Mouse (Mus musculus): ENCODE results near the gene Vmp1. TPM values are rescaled to one million over a fixed set of nuclear protein-coding genes. Genes with fewer than 3 reads are reported as not detected.

The Vmp1 gene
- polyA plus RNA-seq, 1 experiment from 2014 or later: 128 TPM

GRCm38 (mm10) chr11:86663977-86664376 is 19.7 kb downstream of the Vmp1 start:
- H3K36me3 ChIP-seq (ENCODE audit: control insufficient read depth, insufficient read depth, low read length): peaks cover 4% of the 10 kb centered on the region
- H3K4me2 ChIP-seq (ENCODE audit: low read length): no peak overlapping the region
- no peaks in the 10 kb centered on the region for H3K4me1 ChIP-seq (ENCODE audit: control insufficient read depth, insufficient read depth, low read length)
- H3K9me3 ChIP-seq (replicated peaks; ENCODE audit: control insufficient read depth, low read length, poor library complexity, severe bottlenecking): no peaks in the 10 kb centered on the region
- H3K27me3 ChIP-seq (ENCODE audit: control insufficient read depth, insufficient read depth, low read depth, low read length): no peaks in the 10 kb centered on the region
- no peak for ATAC-seq
- H3K4me3 ChIP-seq (ENCODE audit: low read depth, low read length): no peak overlapping the region
- H3K27ac ChIP-seq (ENCODE audit: low read length): no peak overlapping the region
- no peak overlapping the region for H3K9ac ChIP-seq (ENCODE audit: low read depth, low read length)

- Histone ChIP-seq H3K27ac (ENCODE audit: low read length) (no peak overlapping the region), H3K9ac (ENCODE audit: low read depth, low read length) (no peak overlapping the region), H3K9me3 (replicated peaks; ENCODE audit: control insufficient read depth, low read length, poor library complexity, severe bottlenecking) (no peaks in the 10 kb centered on the region), H3K4me3 (ENCODE audit: low read depth, low read length) (no peak overlapping the region), H3K27me3 (ENCODE audit: control insufficient read depth, insufficient read depth, low read depth, low read length) (no peaks in the 10 kb centered on the region), H3K4me1 (ENCODE audit: control insufficient read depth, insufficient read depth, low read length) (no peaks in the 10 kb centered on the region), H3K4me2 (ENCODE audit: low read length) (no peak overlapping the region), H3K36me3 (ENCODE audit: control insufficient read depth, insufficient read depth, low read length) (peaks cover 4% of the 10 kb centered on the region)
- ATAC-seq: no peak
- WGBS: 96% methylated on average over 8 of the region's 8 CpGs
Observed at GRCm38 (mm10) chr11:86662986-86663895, 20.4 kb downstream of the Vmp1 start.

- no peak for ATAC-seq
- Histone ChIP-seq H3K9ac (ENCODE audit: low read depth, low read length) (no peak overlapping the region), H3K9me3 (replicated peaks; ENCODE audit: control insufficient read depth, low read length, poor library complexity, severe bottlenecking) (no peaks in the 10 kb centered on the region), H3K4me3 (ENCODE audit: low read depth, low read length) (no peak overlapping the region), H3K27me3 (ENCODE audit: control insufficient read depth, insufficient read depth, low read depth, low read length) (no peaks in the 10 kb centered on the region), H3K36me3 (ENCODE audit: control insufficient read depth, insufficient read depth, low read length) (no peaks in the 10 kb centered on the region), H3K4me2 (ENCODE audit: low read length) (no peak overlapping the region), H3K27ac (ENCODE audit: low read length) (no peak overlapping the region), H3K4me1 (ENCODE audit: control insufficient read depth, insufficient read depth, low read length) (peaks cover 3% of the 10 kb centered on the region; the same call in 1 of the 2 replicates)
Observed at GRCm38 (mm10) chr11:86657863-86658262, 25.8 kb downstream of the Vmp1 start.

- WGBS: 91% methylated on average over 4 of the region's 4 CpGs
- ATAC-seq: no peak
- H3K4me3 ChIP-seq (ENCODE audit: low read depth, low read length): no peak overlapping the region
Observed at GRCm38 (mm10) chr11:86656849-86657567, 26.6 kb downstream of the Vmp1 start.

GRCm38 (mm10) chr11:86655671-86656070 is 28.0 kb downstream of the Vmp1 start:
- Histone ChIP-seq H3K27me3 (ENCODE audit: control insufficient read depth, insufficient read depth, low read depth, low read length) (no peaks in the 10 kb centered on the region), H3K4me2 (ENCODE audit: low read length) (no peak overlapping the region), H3K4me1 (ENCODE audit: control insufficient read depth, insufficient read depth, low read length) (peaks cover 3% of the 10 kb centered on the region; the same call in 1 of the 2 replicates), H3K27ac (ENCODE audit: low read length) (no peak overlapping the region), H3K36me3 (ENCODE audit: control insufficient read depth, insufficient read depth, low read length) (no peaks in the 10 kb centered on the region), H3K9ac (ENCODE audit: low read depth, low read length) (no peak overlapping the region), H3K4me3 (ENCODE audit: low read depth, low read length) (no peak overlapping the region), H3K9me3 (replicated peaks; ENCODE audit: control insufficient read depth, low read length, poor library complexity, severe bottlenecking) (no peaks in the 10 kb centered on the region)
- WGBS: 86% methylated on average over 1 of the region's 1 CpGs
- no peak for ATAC-seq

More at GRCm38 (mm10) chr11:86656849-86657567, 26.6 kb downstream of the Vmp1 start:
- Histone ChIP-seq H3K4me2 (ENCODE audit: low read length) (no peak overlapping the region), H3K4me1 (ENCODE audit: control insufficient read depth, insufficient read depth, low read length) (peaks cover 3% of the 10 kb centered on the region; the same call in 1 of the 2 replicates), H3K9me3 (replicated peaks; ENCODE audit: control insufficient read depth, low read length, poor library complexity, severe bottlenecking) (no peaks in the 10 kb centered on the region), H3K9ac (ENCODE audit: low read depth, low read length) (no peak overlapping the region), H3K27ac (ENCODE audit: low read length) (no peak overlapping the region), H3K27me3 (ENCODE audit: control insufficient read depth, insufficient read depth, low read depth, low read length) (no peaks in the 10 kb centered on the region), H3K36me3 (ENCODE audit: control insufficient read depth, insufficient read depth, low read length) (no peaks in the 10 kb centered on the region)

- Histone ChIP-seq H3K4me3 (ENCODE audit: low read depth, low read length) (no peak overlapping the region), H3K4me2 (ENCODE audit: low read length) (no peak overlapping the region), H3K27ac (ENCODE audit: low read length) (no peak overlapping the region), H3K9ac (ENCODE audit: low read depth, low read length) (no peak overlapping the region), H3K4me1 (ENCODE audit: control insufficient read depth, insufficient read depth, low read length) (peaks cover 3% of the 10 kb centered on the region; the same call in 1 of the 2 replicates), H3K36me3 (ENCODE audit: control insufficient read depth, insufficient read depth, low read length) (no peaks in the 10 kb centered on the region), H3K27me3 (ENCODE audit: control insufficient read depth, insufficient read depth, low read depth, low read length) (no peaks in the 10 kb centered on the region), H3K9me3 (replicated peaks; ENCODE audit: control insufficient read depth, low read length, poor library complexity, severe bottlenecking) (no peaks in the 10 kb centered on the region)
- 86% methylated on average over 4 of the region's 4 CpGs for WGBS
- ATAC-seq: no peak
Observed at GRCm38 (mm10) chr11:86654096-86654495, 29.5 kb downstream of the Vmp1 start.

- H3K4me1 ChIP-seq (ENCODE audit: control insufficient read depth, insufficient read depth, low read length): peaks cover 3% of the 10 kb centered on the region; the same call in 1 of the 2 replicates
- WGBS: 45% methylated on average over 3 of the region's 3 CpGs
- no peak for ATAC-seq
- H3K9ac ChIP-seq (ENCODE audit: low read depth, low read length): no peak overlapping the region
- no peak overlapping the region for H3K27ac ChIP-seq (ENCODE audit: low read length)
- no peaks in the 10 kb centered on the region for H3K36me3 ChIP-seq (ENCODE audit: control insufficient read depth, insufficient read depth, low read length)
- no peaks in the 10 kb centered on the region for H3K9me3 ChIP-seq (replicated peaks; ENCODE audit: control insufficient read depth, low read length, poor library complexity, severe bottlenecking)
- no peaks in the 10 kb centered on the region for H3K27me3 ChIP-seq (ENCODE audit: control insufficient read depth, insufficient read depth, low read depth, low read length)
- no peak overlapping the region for H3K4me3 ChIP-seq (ENCODE audit: low read depth, low read length)
- no peak overlapping the region for H3K4me2 ChIP-seq (ENCODE audit: low read length)
Observed at GRCm38 (mm10) chr11:86653446-86653845, 30.2 kb downstream of the Vmp1 start.

GRCm38 (mm10) chr11:86652578-86652979 is 31.1 kb downstream of the Vmp1 start:
- Histone ChIP-seq H3K9ac (ENCODE audit: low read depth, low read length) (no peak overlapping the region), H3K27me3 (ENCODE audit: control insufficient read depth, insufficient read depth, low read depth, low read length) (no peaks in the 10 kb centered on the region), H3K4me2 (ENCODE audit: low read length) (no peak overlapping the region), H3K4me1 (ENCODE audit: control insufficient read depth, insufficient read depth, low read length) (peaks cover 3% of the 10 kb centered on the region; the same call in 1 of the 2 replicates), H3K27ac (ENCODE audit: low read length) (no peak overlapping the region), H3K4me3 (ENCODE audit: low read depth, low read length) (no peak overlapping the region), H3K36me3 (ENCODE audit: control insufficient read depth, insufficient read depth, low read length) (no peaks in the 10 kb centered on the region), H3K9me3 (replicated peaks; ENCODE audit: control insufficient read depth, low read length, poor library complexity, severe bottlenecking) (no peaks in the 10 kb centered on the region)
- WGBS: 93% methylated on average over 4 of the region's 4 CpGs
- no peak for ATAC-seq

GRCm38 (mm10) chr11:86650676-86651075 is 33.0 kb downstream of the Vmp1 start:
- H3K27me3 ChIP-seq (ENCODE audit: control insufficient read depth, insufficient read depth, low read depth, low read length): no peaks in the 10 kb centered on the region
- H3K36me3 ChIP-seq (ENCODE audit: control insufficient read depth, insufficient read depth, low read length): no peaks in the 10 kb centered on the region
- no peak for ATAC-seq
- H3K4me3 ChIP-seq (ENCODE audit: low read depth, low read length): no peak overlapping the region
- peaks cover 3% of the 10 kb centered on the region; the same call in 1 of the 2 replicates for H3K4me1 ChIP-seq (ENCODE audit: control insufficient read depth, insufficient read depth, low read length)
- H3K9ac ChIP-seq (ENCODE audit: low read depth, low read length): no peak overlapping the region
- no peaks in the 10 kb centered on the region for H3K9me3 ChIP-seq (replicated peaks; ENCODE audit: control insufficient read depth, low read length, poor library complexity, severe bottlenecking)
- 45% methylated on average over 6 of the region's 6 CpGs for WGBS
- no peak overlapping the region for H3K4me2 ChIP-seq (ENCODE audit: low read length)
- no peak overlapping the region for H3K27ac ChIP-seq (ENCODE audit: low read length)

Measured in midbrain, embryonic 16.5 days (tissue).